Mouse (Mus musculus) brain, embryonic 14.5 days (tissue): ENCODE results near the gene Wnt16.

ENCODE experiments used
- CTCF ChIP-seq: fragments of 200-500 bp; IDR thresholded peaks from 2 replicates; pipeline ENCODE4 v1.5.1; 2012; ENCODE audit warnings: inconsistent platforms, mild to moderate bottlenecking, moderate library complexity, borderline replicate concordance; ENCODE audit not compliant: insufficient read depth, insufficient read length; ENCODE audit errors: extremely low read depth
- POLR2A ChIP-seq: fragments of 200-500 bp; IDR thresholded peaks from 2 replicates; pipeline ENCODE4 v1.6.1; 2012; ENCODE audit warnings: mild to moderate bottlenecking, inconsistent platforms, borderline replicate concordance; ENCODE audit not compliant: poor library complexity, insufficient read depth, insufficient read length, severe bottlenecking; ENCODE audit errors: extremely low read depth

DNA sequence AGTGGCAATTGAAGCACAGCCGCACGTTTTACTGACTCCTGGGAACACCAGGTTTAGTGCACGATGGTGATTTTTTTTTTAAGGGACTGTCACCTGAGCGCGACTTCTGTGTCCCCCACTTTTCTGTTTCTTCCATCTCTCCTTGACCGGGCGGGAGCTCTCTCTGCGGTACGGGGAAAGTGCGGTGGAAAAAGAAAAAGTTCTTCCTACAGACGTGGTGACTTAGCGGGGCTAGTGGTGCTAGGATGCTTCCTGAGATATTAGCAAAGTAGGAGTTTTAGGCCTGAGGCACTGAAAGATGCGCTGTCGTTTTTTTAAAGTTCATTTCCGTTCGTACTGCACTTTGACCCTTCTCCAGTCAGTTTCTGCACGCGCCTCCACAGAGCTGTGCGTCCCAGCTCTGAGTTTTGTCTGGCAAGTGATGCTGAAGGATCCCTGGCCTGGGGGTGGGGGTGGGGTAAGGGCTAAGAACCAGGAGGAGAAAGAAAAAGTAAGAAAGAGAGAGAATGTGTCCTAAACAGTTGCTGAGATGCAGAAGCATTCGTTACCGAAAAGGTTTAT, 1.5 kb downstream of the Wnt16 start:
- TF ChIP-seq CTCF (no peak), POLR2A (no peak)
